Mouse (Mus musculus): Measurements from ENCODE around the gene Nell1.

Gene Nell1

DNA sequence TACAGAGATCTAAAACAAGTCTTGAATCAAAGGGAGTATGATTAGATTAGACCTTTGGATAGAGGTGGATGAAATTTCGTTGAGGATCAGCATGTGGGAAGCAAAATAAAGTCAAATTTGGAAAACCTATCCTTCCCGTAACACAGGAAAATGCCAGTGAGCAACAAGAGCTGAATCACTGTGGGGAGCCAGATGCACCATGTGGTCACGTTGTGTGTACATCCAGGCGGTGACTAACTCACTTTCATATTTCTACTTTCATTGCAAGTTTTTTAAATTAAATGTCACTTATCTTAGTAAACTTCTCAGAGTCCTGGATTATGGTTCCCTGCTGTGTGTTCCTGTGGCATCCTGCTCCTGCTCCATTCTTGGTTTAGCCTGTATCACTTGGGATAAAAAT is 576.8 kb downstream of the Nell1 start:
- CTCF ChIA-PET, result no interaction called here

DNA sequence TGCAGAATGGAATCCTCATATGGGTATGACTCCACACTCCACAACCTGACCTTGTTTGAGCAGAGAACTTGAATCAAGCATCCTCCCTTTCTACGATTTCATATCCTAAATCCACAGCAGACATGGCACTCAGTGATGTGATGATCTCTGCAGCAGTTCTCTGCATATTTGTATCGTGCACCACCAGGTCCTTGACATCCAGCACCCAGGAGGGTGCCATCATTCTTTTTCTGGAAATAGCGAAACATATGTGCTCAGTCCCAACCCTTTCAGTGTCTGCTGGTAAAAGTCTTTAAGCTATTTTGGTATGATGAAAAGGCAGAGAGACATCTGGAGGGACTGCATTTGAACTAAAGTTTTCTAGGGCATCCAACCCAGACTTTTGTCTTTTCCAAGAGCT is 588.0 kb downstream of the Nell1 start:
- CTCF ChIA-PET, result no interaction called here

DNA sequence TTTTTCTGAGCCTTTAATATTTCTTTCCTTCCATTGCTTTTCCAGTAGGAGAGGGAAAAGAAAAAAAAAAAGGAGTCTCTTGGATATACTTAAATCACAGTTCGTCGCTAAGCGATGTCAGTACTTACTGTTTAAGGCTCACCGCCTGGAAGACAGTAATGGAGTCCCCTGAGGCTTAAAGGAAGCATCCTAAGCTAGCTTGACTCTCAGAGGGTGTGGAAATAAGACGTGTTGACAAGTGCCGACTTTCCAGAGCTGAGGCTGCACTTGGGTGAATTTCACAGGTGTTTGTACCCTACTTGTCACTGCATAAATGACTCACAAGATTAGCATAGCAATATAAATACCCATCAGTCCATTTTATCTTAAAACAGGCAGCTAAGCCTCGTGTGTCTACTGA is 599.2 kb downstream of the Nell1 start:
- CTCF ChIA-PET, result no interaction called here

DNA sequence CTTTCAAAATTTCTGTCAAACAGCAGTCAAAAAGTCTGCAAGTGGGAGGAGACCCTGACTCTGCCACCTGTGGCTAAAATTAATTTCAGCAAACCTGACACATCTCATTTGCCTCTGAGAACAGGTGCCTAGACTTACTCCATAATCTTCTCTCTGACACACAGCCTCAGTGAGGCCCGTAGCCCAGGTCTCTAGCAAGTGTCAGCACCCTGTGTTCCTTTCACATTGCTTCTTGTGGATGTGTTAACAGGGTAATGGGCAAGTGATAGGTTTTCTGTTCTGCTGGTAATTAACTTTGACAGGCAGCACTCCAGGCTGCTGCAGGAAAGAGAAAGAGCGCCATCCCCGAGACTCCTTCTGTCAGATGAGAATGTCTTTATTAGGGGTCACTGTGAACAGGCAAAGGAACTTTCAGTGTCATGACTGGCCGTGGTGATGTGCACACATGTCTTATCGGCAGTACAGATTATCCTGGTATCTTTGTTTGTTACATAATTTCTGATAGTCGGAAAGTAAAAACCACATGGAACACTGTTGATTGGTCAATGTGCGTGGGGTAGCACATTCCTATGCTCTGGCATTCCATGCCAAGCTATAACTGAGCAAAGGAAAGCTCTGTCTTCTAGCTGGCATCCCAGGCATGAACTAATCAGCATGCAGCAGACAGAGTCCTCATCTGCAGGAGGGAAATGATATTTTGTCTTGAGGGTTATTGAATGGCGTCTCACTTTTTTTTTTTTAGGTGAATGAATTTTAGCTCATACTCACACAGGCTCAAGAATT is 614.2 kb downstream of the Nell1 start:
- CTCF ChIA-PET, result no interaction called here

DNA sequence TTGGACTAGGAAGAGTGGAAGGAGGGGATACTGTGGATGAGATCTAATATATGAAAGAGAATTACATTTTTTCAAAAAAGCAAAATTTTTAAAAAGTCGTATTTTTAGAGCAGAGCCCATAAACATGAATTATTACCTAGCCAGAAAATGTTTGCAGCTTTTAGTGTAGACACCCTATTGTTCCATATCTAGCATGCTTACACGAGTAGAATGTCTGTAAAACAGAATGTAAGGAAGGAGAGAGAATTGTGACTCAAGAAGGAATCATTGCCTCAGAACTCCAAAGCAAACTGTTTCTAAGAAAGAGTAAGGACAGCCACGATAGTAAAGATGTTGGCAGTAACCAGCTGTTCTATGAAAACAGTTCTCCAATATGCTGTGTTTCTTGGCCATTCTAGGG is 624.2 kb downstream of the Nell1 start, which contains the start of gene 4933405O20Rik:
Gene 4933405O20Rik, plus strand, starts transcription at position 301 of the 400 bp plus-strand sequence.
- CTCF ChIA-PET, result no interaction called here

DNA sequence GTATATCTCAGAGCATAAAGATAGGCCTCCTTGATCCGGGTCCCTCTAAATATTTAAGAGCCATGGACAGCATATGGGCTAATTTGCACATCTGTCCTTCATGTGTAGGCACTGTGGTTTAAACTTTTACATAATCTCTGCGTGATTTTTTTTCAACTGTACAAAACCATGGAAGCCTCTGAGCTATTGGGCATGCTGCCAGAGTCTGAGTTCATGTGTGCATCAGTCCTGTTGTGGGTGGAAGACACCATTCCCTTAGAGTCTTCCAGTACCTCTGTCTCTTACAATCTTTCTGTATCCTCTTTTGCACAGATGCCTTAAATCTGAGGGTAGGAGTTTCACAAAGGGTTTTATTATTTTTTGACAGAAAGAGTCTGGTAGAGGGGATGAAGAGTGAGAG is 639.4 kb downstream of the Nell1 start:
- CTCF ChIA-PET, result no interaction called here

DNA sequence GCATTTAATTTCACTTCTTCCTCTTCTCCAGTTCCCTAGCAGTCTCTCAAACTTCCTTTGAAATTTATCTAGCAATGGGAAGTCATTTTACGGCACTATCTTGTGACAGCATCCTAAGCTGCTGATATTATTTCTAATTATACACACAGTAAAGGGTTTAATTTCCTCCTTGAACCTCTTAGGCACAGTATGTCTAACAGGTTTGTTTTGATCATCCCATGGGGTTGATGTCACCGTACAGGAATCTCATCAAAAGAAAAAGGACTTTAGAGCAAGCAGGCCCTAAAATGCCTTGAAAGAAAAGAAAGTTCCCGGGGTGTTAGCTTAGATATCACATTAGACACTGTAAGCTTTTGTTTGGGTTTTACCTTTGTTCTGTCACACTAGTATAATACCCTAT is 654.5 kb downstream of the Nell1 start:
- CTCF ChIA-PET, result no interaction called here

DNA sequence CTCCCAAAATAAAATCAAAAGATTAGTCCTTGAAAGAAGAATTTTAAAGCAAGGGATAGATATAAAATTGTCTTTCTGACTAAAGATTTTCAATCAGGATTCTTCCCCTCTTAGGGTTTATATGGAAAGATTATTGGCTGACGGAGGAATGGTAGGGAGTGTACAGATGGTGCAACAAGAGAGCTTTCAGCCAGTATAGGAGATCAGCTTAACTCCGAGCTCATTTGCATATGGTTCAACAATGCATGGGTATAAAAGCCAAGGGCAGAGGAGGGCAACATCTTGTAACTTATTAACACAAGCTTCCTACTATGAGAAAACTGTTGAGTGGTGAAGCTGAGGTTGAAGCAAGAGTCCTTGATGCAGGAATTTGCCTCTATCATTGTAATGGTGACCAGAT is 658.5 kb downstream of the Nell1 start:
- CTCF ChIA-PET, result no interaction called here

DNA sequence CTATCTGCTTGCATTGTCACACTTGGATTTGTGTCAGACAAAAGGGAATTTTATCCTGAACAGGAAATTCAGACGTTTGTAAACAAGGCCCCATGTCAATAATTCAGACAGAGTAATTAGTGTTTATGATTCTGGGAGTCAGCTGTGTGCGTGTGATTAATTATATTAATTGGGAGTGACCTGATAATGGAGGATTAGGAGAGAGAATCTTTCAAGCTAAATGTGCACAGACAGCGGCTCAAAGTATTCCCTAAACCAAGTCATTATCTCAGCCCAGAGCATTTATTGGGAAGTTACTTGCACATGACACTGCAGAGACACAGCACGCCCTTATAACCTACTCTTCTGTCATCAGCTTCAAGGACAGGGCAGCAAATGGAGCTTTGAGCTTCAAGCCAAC is 697.6 kb downstream of the Nell1 start:
- CTCF ChIA-PET, result no interaction called here

DNA sequence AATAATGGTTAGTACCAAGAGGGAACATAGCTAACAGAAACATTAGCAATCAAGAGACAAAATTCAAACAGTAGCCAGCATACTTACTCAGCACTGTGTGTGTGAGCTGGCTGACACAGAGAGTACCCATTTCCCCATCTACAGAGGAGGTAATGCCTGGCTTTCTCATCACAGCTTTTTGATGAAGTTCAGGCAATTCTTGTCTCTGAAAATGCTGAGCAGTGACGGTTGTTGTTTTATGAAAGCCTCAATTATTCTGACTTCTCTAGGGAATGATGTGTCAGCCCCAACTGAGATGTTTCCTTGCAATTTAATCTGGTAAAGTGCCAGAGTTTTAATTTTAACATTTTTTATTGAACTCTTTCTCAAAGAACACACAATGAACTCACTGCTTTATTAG is 700.8 kb downstream of the Nell1 start:
- CTCF ChIA-PET, result no interaction called here

DNA sequence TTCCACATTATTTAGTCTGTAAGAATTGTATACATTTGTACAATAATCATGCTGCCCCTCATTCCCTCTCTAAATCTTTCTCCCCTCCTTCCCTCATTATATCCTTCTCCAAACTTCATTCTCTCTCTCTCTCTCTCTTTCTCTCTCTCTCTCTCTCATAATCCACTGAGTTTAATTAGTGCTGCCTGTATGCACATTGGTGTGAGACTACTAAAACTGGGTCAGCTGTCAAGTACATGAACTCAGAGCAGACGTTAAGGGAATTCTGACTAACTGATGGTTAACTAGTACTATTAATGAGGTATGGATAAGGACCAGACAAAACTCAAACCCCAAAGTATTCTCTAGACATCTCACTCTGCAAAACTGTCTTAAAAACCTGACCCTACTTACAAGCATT is 702.8 kb downstream of the Nell1 start:
- CTCF ChIA-PET, result no interaction called here

DNA sequence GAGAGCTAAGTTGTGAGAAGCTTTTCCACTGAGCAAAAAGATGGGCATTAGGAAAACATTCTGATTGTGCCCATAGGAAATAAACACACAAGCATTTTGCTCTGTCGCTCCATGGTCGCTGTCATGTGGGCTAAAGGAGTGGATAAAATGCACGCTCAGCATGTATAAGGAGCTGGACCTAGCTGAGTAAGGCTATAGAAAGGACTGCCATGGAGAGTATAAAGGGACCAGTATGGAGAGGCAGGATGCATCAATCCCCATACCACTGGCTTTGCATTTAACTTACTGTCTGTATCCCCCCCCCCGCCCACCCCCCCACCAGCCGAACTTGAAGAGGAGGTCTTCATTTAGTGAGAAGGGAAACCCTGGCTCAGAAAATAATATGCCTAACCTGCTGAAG is 711.7 kb downstream of the Nell1 start:
- CTCF ChIA-PET, result no interaction called here

DNA sequence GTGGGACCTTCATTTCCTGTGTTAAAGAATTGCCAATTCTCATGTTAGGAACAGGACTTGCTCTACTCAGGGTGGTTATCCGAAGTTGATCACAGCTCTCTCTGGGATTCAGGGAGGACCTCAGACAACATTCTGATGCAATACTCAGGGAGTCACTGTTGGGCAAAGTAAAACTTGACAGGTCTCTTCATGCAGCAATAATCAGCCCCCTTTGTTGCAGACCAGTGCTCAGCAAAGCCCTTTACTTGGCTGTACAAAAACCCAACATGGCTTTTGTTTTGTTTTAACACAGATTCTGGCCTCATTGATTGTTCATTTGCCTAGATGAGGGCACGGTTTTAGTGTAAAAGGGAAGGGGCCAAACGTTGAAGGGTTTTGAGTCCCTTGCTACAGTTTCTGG is 750.5 kb downstream of the Nell1 start:
- CTCF ChIA-PET, result no interaction called here

DNA sequence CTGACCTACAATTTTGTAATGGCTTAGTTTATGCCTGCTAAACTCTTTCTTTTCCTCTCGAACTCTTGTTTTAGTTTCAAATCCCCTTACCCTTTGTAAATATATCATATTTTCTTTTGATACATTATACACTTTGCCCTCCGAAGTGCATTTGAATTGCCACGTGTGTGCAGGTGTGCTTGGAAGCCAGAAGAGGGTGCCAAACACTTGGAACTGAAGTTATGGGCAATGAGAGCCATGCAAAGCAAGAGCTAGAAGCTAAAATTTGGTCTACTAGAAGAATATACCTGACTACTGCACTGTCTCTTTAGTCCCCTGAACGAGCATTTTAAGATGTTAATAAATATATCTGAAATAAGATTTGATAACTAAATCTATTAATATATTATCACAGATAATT is 756.3 kb downstream of the Nell1 start:
- CTCF ChIA-PET, result no interaction called here

DNA sequence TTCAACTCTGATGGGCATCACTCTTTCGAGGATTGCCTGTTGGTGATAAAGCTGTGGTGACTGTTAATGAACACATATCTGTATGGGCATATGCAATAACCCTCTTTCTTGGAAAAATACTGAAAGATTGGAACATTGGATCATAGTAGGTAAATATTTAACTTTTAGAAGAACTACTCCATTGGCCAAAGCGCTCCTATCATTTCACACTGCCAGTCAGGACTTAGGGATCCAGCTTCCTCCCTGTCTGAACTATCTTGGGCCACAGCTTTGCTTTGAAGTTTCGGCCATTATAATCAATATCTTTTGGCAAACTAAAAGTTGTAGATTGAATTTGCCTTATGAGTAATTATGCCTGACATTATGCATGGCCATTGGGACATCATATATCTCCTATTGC is 780.9 kb downstream of the Nell1 start:
- CTCF ChIA-PET, result interaction anchor here (0.5 kb wide), 1 partner anchor 498 kb away, joined by 3 read pairs; no protein-coding TSS in a partner anchor

DNA sequence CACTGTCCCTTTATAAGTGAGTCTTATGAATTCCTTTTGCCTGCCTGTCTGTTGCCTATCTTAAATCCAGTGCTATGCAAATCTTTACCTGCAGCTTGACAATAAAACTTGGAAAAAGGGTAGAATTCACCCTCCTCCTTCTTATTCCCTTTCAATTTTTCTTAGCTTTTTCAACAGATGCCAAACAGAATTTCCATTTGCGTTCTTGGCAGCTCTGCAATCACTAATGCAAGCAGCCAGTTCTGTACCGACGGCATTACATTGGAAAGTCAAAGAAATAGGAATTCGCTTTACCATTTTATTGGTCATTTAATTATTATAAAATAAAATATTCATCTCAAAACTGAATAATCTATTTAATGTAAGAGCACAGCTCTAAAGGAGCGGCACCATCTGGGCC is 781.7 kb downstream of the Nell1 start:
- CTCF ChIA-PET, result no interaction called here

DNA sequence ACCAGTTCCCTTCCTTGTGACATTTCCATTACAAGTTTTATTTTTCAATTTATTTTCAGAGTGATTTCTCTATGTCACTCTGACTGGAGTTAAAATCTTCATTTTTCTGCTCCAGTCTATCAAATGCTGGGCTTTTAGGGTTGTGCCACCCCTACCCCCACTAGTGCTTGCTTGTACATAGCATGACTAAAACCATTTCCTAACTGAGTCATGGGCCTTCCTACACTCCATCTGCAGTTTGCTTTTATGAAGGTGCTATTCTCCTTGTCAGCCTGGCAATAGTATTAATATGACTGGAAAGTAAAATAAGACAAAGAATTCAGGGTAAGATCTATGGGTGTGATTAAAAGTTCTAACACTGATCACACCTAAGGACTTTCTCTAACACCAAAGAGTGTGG is 798.9 kb downstream of the Nell1 start:
- CTCF ChIA-PET, result no interaction called here

DNA sequence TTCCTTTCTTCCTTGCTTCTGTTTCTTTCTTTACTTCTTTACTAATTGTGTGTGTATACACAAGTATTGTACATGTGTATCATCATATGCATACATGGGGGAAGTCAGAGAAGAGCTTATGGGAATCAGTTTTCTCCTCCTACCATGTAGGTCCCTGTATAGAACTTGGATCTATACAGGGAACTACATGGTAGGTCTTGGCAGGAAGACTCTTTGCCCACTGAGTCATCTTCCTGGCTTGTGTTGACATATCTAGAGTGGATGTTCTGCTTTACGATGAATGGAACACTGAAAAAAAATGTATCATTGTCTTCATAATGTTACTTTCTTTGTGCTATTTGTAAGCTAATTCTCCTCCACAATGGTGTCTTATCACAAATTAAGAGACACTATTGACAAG is 806.4 kb downstream of the Nell1 start:
- CTCF ChIA-PET, result no interaction called here

DNA sequence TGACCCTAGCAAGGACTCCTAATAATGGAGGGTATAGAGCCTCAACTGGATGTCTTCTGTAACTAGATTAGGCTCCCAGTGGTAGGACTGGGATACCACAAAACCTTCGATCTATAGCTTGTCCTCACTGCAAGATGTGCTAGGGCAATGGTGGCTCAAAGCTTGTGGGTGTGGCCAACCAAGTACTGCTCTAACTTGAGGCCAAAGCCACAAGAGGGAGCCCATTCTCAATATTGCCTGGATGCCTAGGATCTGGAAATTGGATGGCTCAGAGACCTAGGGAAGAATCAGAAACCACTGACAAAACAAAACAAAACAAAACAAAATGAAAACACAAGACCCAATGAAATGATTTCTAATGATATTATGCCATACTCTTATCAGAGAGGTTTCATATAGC is 809.0 kb downstream of the Nell1 start:
- CTCF ChIA-PET, result no interaction called here

DNA sequence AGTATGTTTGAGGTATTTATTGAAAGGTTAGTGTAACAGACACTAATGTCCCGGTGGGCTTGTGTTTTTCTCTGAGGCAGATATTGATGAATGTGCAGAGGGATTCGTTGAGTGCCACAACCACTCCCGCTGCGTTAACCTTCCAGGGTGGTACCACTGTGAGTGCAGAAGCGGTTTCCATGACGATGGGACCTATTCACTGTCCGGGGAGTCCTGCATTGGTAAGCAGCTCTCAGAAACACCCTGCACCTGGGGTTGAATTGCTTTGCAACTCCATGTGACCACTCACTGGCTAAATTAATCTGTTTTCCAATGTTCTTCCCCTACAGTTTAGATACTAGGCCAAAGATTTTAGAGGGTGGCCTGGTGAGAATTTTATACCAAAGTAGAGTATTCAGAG is 851.5 kb downstream of the Nell1 start:
- CTCF ChIA-PET, result no interaction called here

DNA sequence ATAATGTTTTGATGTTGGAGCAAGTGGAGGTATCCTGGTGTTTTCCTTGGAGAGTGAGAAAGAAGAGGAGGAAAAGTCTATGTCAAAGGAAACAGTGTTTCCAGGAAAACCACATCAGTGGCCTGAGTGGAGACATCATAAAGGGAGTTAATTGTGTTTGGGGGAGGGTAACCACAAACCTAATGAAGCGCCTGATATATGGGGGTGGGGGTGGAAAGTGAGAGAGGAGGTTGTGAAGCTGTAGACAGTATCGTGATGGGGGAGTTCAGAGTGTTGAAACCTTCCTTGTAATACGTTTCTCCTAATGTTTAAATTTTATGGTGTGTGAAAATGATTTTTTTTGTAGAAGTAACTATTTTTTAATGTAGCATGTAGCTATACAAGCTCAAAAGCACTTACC is 858.1 kb downstream of the Nell1 start:
- CTCF ChIA-PET, result no interaction called here

DNA sequence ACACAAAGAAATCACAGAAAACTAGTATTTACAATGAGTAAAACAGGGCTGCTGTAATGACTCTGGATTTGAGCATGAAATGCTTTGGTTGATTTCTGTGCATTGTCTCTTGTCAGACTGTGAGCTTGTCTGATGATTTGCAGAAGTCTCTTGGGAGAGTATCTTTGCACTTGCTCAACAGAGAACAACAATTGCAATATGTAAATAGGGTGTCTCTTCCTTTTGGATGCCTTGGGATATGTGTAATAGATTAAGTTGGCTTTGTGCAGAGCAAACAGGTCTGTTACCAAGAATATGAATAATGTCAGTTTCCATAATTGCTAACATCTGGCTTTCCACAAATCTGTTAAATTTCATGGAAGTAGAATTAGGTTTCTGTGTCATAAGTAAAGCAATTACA is 868.0 kb downstream of the Nell1 start:
- CTCF ChIA-PET, result no interaction called here

DNA sequence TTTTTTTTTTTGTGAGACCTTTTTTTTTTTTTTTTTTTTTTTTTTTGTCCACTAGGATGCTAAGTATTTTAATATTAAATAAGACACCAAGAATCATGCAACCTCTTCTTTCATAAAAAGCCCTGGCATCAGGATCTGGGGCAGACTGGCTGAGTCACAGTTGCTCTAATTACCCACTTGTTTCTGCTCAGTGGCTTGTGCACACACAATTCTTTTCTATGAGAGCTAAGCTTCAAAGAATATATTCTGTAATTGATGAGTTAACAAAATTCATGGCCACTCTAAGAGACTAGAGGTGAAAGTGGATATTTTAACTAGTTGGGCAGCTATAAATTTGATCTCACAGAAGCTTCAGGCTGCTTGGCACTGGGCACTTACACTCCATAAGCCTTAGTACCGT is 873.3 kb downstream of the Nell1 start:
- CTCF ChIA-PET, result no interaction called here

DNA sequence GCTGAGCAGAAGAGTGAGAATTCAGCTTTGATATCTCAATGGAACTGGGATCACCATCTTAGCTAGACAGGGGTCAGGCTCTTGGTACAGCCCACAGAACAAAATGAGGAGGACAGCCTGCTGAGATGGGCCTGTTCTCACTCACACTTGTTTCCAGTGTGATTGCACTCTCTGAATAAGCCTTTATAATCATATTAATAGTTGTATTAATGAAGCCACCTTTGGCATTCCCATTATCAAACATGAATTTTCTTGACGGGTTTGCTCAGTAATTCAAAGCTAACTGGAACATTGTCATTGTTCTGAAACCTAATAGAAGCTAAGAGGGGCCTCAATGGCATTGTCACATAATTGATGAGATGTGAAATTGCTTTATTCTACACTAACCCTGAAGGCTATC is 875.6 kb downstream of the Nell1 start:
- CTCF ChIA-PET, result no interaction called here

DNA sequence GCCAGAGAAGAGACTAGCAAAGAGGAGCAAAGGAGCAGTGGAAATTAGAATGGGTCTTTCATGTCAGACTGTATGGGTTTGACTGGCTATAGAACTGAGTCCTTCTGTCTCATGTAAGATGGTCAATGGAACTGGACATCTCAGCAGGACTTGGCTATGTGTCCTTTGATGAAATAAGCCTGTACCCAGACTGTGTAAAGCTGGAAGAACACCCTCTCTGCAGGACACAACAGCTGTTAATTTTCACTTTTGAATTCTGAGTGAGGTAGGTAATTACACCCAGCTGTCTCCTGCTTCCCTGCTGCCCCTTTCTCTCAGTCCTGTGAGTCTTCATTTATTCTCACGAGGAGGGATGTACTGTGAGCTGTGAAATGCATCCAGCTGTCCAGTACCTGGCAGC is 895.5 kb downstream of the Nell1 start:
- CTCF ChIA-PET, result no interaction called here
